ENCODE assay signal across 9 mouse cellular contexts in the genomic region with DNA sequence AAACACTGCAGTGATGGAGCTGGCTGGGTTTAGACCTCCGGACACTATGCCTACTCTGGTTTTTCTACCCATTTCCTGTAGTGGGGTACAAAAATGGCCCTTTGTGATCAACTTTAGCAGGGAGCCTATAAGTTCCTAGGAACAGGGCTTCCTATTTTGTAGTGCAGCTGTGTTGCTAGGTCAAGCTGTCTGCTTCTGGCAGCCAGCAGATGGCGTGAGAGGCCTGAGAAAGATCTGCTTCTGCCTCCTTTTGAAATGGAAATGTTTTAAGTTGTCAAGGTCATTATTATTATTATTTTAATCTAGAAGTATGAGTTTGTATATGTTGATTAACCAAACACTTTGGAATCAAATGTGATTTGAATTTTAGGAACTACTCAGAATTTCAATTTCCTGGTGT. TPM values are rescaled to one million over a fixed set of nuclear protein-coding genes. Genes with fewer than 3 reads are reported as not detected.
DNase-seq lines count a peak whose midpoint lies in the region; ATAC-seq lines count a peak whose summit lies in the region.
"Had no signal": no experiment of that assay in that cellular context is flagged by ENCODE, and none has a peak within 500 bp of the region (broad histone marks: within the 10 kb centered on the region; RNA-seq: fewer than 3 reads in every experiment).

No protein-coding gene starts in this region.

- no peaks in the 10 kb centered on the region for H3K9me3 ChIP-seq in heart, embryonic 12.5 days (replicated peaks)
- H3K9me3 ChIP-seq in forebrain, embryonic 13.5 days (replicated peaks): no peaks in the 10 kb centered on the region
- H3K9me3 ChIP-seq: limb, embryonic 15.5 days had no signal

- intact Hi-C loops in left cerebral cortex, postnatal 10 days (cut with DNase I): no loop called here

- H3K36me3 ChIP-seq in heart, embryonic 12.5 days: peaks cover 15% of the 10 kb centered on the region; the same call in 1 of the 2 replicates
- 0 out of 2 replicates have a peak, but pooled peaks cover 14% of the 10 kb centered on the region for H3K36me3 ChIP-seq in forebrain, embryonic 13.5 days (ENCODE audit: poor library complexity, severe bottlenecking)

- H3K27me3 ChIP-seq in heart, embryonic 12.5 days (replicated peaks): no peaks in the 10 kb centered on the region
- H3K27me3 ChIP-seq in forebrain, embryonic 13.5 days: no peaks in the 10 kb centered on the region
- H3K27me3 ChIP-seq: limb, embryonic 15.5 days had no signal

- H3K27ac ChIP-seq in heart, embryonic 12.5 days (ENCODE audit: poor library complexity, severe bottlenecking): no peak overlapping the region
- H3K27ac ChIP-seq in forebrain, embryonic 13.5 days: no peak overlapping the region
- H3K27ac ChIP-seq: limb, embryonic 15.5 days had no signal

- peak; percentile 25 to 38 for DNase-seq in heart, adult 18-20 months
- peak; percentile 12 for DNase-seq in ovary, postnatal 36 days (ENCODE audit: low spot score)
- no peak for DNase-seq in ovary, postnatal 10 days (ENCODE audit: low spot score)
- peak; percentile 53 for DNase-seq in adrenal gland, postnatal 14 days
- DNase-seq in left cerebral cortex, postnatal 10 days (ENCODE audit: extremely low spot score in 1 of 2, low spot score in 2 of 2): peak; percentile 5 to 44
- DNase-seq in right cerebral cortex, postnatal 10 days (ENCODE audit: low spot score in 2 of 2): peak; percentile 33 to 45

- H3K4me1 ChIP-seq in heart, embryonic 12.5 days (replicated peaks): no peaks in the 10 kb centered on the region
- no peaks in the 10 kb centered on the region for H3K4me1 ChIP-seq in forebrain, embryonic 13.5 days
- H3K4me1 ChIP-seq: limb, embryonic 15.5 days had no signal

- H3K9ac ChIP-seq in heart, embryonic 12.5 days: no peak overlapping the region
- no peak overlapping the region for H3K9ac ChIP-seq in forebrain, embryonic 13.5 days
- H3K9ac ChIP-seq: limb, embryonic 15.5 days had no signal

- WGBS in heart, embryonic 12.5 days: 41% methylated on average over 2 of the region's 2 CpGs
- WGBS in forebrain, embryonic 13.5 days: 53% methylated on average over 2 of the region's 2 CpGs

- no peak overlapping the region for H3K4me3 ChIP-seq in heart, embryonic 12.5 days
- no peak overlapping the region for H3K4me3 ChIP-seq in forebrain, embryonic 13.5 days
- H3K4me3 ChIP-seq: limb, embryonic 15.5 days had no signal

- H3K4me2 ChIP-seq in heart, embryonic 12.5 days: no peak overlapping the region
- no peak overlapping the region for H3K4me2 ChIP-seq in forebrain, embryonic 13.5 days
- H3K4me2 ChIP-seq: limb, embryonic 15.5 days had no signal

- no peak for ATAC-seq in heart, embryonic 12.5 days (ENCODE audit: insufficient number of reproducible peaks, low FRiP score)
- no peak for ATAC-seq in forebrain, embryonic 13.5 days

RNA-seq across cellular contexts. Expression of a gene that starts 13.4 kb away (rescaled TPM):
- 10 to 100 TPM; 19.3 to 23.4 TPM for total RNA-seq in heart, adult 18-20 months (2021)
- 41.1 and 41.2 TPM in 2 replicates for polyA plus RNA-seq in heart, embryonic 12.5 days (2016; fragmentation: Nextera tagmentation; extraction: Ambion mirVana)
- total RNA-seq in adrenal gland, postnatal 14 days (2021): 62.4 and 64.8 TPM in 2 replicates
- 10 to 100 TPM; 64.5 to 65.6 TPM for total RNA-seq in left cerebral cortex, postnatal 10 days (2021)
- 43.9 and 44.9 TPM in 2 replicates for polyA plus RNA-seq in forebrain, embryonic 13.5 days (2015; fragmentation: Nextera tagmentation; extraction: Ambion mirVana)

RNA-seq across cellular contexts. Expression of a gene that starts 23.5 kb away (rescaled TPM):
- 1 to 10 TPM; 2.2 to 4.3 TPM for total RNA-seq in heart, adult 18-20 months (2021)
- 6.4 and 6.8 TPM in 2 replicates for polyA plus RNA-seq in heart, embryonic 12.5 days (2016; fragmentation: Nextera tagmentation; extraction: Ambion mirVana)
- total RNA-seq in adrenal gland, postnatal 14 days (2021): 7.4 and 9.8 TPM in 2 replicates
- 10 to 100 TPM; 43.7 to 44.9 TPM for total RNA-seq in left cerebral cortex, postnatal 10 days (2021)
- polyA plus RNA-seq in forebrain, embryonic 13.5 days (2015; fragmentation: Nextera tagmentation; extraction: Ambion mirVana): 13.0 and 13.3 TPM in 2 replicates

RNA-seq across cellular contexts. Expression of a gene that starts 29.2 kb away (rescaled TPM):
- total RNA-seq in heart, adult 18-20 months (2021): 10 to 100 TPM; 10.6 to 17.3 TPM
- 25.9 and 26.8 TPM in 2 replicates for polyA plus RNA-seq in heart, embryonic 12.5 days (2016; fragmentation: Nextera tagmentation; extraction: Ambion mirVana)
- total RNA-seq in adrenal gland, postnatal 14 days (2021): 33.4 and 38.0 TPM in 2 replicates
- total RNA-seq in left cerebral cortex, postnatal 10 days (2021): 10 to 100 TPM; 43.4 to 47.5 TPM
- polyA plus RNA-seq in forebrain, embryonic 13.5 days (2015; fragmentation: Nextera tagmentation; extraction: Ambion mirVana): 29.7 and 36.6 TPM in 2 replicates

RNA-seq across cellular contexts. Expression of a gene that starts 32.5 kb away (rescaled TPM):
- total RNA-seq in heart, adult 18-20 months (2021): under 1 TPM; 0.15 to 0.57 TPM
- polyA plus RNA-seq in heart, embryonic 12.5 days (2016; fragmentation: Nextera tagmentation; extraction: Ambion mirVana): 1.4 and 1.9 TPM in 2 replicates
- 0.93 and 1.3 TPM in 2 replicates for total RNA-seq in adrenal gland, postnatal 14 days (2021)
- total RNA-seq in left cerebral cortex, postnatal 10 days (2021): 10 to 100 TPM; 10.9 to 11.3 TPM
- 1.1 and 1.4 TPM in 2 replicates for polyA plus RNA-seq in forebrain, embryonic 13.5 days (2015; fragmentation: Nextera tagmentation; extraction: Ambion mirVana)

RNA-seq across cellular contexts. Expression of a gene that starts 44.5 kb away (rescaled TPM):
- total RNA-seq in heart, adult 18-20 months (2021): 10 to 100 TPM; 21.3 to 23.5 TPM
- polyA plus RNA-seq in heart, embryonic 12.5 days (2016; fragmentation: Nextera tagmentation; extraction: Ambion mirVana): 83.8 and 91.4 TPM in 2 replicates
- total RNA-seq in adrenal gland, postnatal 14 days (2021): 94.6 and 98.0 TPM in 2 replicates
- 10 to 100 TPM; 77.7 to 81.3 TPM for total RNA-seq in left cerebral cortex, postnatal 10 days (2021)
- 202 and 206 TPM in 2 replicates for polyA plus RNA-seq in forebrain, embryonic 13.5 days (2015; fragmentation: Nextera tagmentation; extraction: Ambion mirVana)
